Mouse (Mus musculus) liver, embryonic 14.5 days (tissue): Measurements from ENCODE around the gene Adipor2.

Experiments
- CTCF ChIP-seq: IDR thresholded peaks from 2 replicates; pipeline ENCODE4 v1.5.1; 2016; ENCODE audit warnings: antibody characterized with exemption, low read depth, control low read depth
- EP300 ChIP-seq: IDR thresholded peaks from 2 replicates; pipeline ENCODE4 v1.6.1; 2016; ENCODE audit warnings: antibody characterized with exemption, low read depth

DNA sequence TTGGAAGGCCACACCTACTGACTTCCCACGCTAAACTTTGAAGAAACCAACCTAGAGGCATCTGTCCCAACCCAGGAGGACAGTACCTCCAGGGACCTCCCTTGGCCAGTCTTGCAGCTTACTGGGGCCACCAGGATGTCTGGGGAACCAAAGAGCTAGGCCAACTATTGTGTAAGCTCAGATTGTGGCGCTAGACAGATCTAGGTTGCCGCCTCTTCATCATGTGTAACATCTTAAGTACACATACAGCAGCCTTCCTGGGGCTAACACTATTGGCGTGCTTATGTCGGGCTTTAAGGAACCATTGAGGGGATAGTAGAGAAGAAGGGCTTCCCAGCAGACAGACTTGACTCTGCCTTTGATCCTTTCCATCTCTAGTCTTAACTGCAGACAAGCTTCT lies 69.7 kb downstream of the Adipor2 start:
- no peak for TF ChIP-seq EP300
- no peak for TF ChIP-seq CTCF
